Mouse (Mus musculus) right cerebral cortex, postnatal 36 days (tissue): ENCODE results near the gene Sdhaf2.
A peak's percentile ranks its signal among the peaks of the same experiment; 100 is the strongest.

Experiments used
- DNase-seq, 2 experiments: peaks; one replicate each; pipeline ENCODE4 v3.0.0; 2022; ENCODE audit warnings: low spot score in 2 of 2, mixed read lengths in 1 of 2

The Sdhaf2 gene

GRCm38 (mm10) chr19:10497512-10498160 is 28.3 kb downstream of the Sdhaf2 start:
- no peak for DNase-seq

- DNase-seq = no peak
These were observed 29.0 kb downstream of the Sdhaf2 start for GRCm38 (mm10) chr19:10496976-10497375.

GRCm38 (mm10) chr19:10495670-10496069 is 30.3 kb downstream of the Sdhaf2 start:
- no peak for DNase-seq

GRCm38 (mm10) chr19:10486264-10486738 is 39.6 kb downstream of the Sdhaf2 start:
- peak in 1 of 2 experiments; percentile 57 for DNase-seq

- DNase-seq = no peak
These were observed 43.2 kb downstream of the Sdhaf2 start, which contains the start of gene Ppp1r32 for GRCm38 (mm10) chr19:10482703-10483102. Gene Ppp1r32, minus strand, starts transcription at chr19:10482928.

GRCm38 (mm10) chr19:10479541-10479940 is 46.4 kb downstream of the Sdhaf2 start:
- DNase-seq = no peak

GRCm38 (mm10) chr19:10473779-10474178 is 52.2 kb downstream of the Sdhaf2 start:
- no peak for DNase-seq

- DNase-seq = peak in 1 of 2 experiments; percentile 33
These were observed 53.0 kb downstream of the Sdhaf2 start for GRCm38 (mm10) chr19:10472958-10473357.

- no peak for DNase-seq
These were observed 56.7 kb downstream of the Sdhaf2 start for GRCm38 (mm10) chr19:10469171-10469658.

- DNase-seq = no peak
These were observed 61.5 kb downstream of the Sdhaf2 start for GRCm38 (mm10) chr19:10464427-10464826.

GRCm38 (mm10) chr19:10461584-10461983 is 64.4 kb downstream of the Sdhaf2 start:
- no peak for DNase-seq

- no peak for DNase-seq
These were observed 66.0 kb downstream of the Sdhaf2 start for GRCm38 (mm10) chr19:10459907-10460306.

- DNase-seq = peak in 1 of 2 experiments; percentile 43
These were observed 67.8 kb downstream of the Sdhaf2 start for GRCm38 (mm10) chr19:10458096-10458495.

GRCm38 (mm10) chr19:10457484-10457800 is 68.5 kb downstream of the Sdhaf2 start:
- DNase-seq = no peak

GRCm38 (mm10) chr19:10456752-10457483 is 69.0 kb downstream of the Sdhaf2 start, which contains the start of gene Lrrc10b:
Gene Lrrc10b, minus strand, starts transcription at chr19:10457473.
- DNase-seq = peak; percentile 62 to 64

- DNase-seq = no peak
These were observed 70.5 kb downstream of the Sdhaf2 start for GRCm38 (mm10) chr19:10455437-10455806.

GRCm38 (mm10) chr19:10454718-10455436 is 71.1 kb downstream of the Sdhaf2 start:
- DNase-seq = no peak
